Mouse (Mus musculus) CH12.LX (cell line): Measurements from ENCODE around the gene Pnldc1. TPM values are rescaled to one million over a fixed set of nuclear protein-coding genes. Genes with fewer than 3 reads are reported as not detected.

Experiments
- DNase-seq: peaks from one replicate; pipeline ENCODE4 v3.0.0-alpha.2; 2013; ENCODE audit errors: extremely low read depth
- H3K27ac ChIP-seq: 2 replicates; pipeline ENCODE4 v1.5.1; 2012; ENCODE audit warnings: low read depth, mild to moderate bottlenecking, control low read depth, moderate library complexity; ENCODE audit not compliant: insufficient read depth
- H3K27me3 ChIP-seq: replicated peaks from 2 replicates; pipeline ENCODE3; 2012; ENCODE audit warnings: inconsistent platforms
- H3K36me3 ChIP-seq, 2 experiments: replicated peaks in 1 of 2; 2 replicates each; pipeline versions ENCODE3 to v1.6.1; 2012; ENCODE audit warnings: inconsistent platforms in 1 of 2, low read length in 1 of 2, mild to moderate bottlenecking in 1 of 2, mixed read lengths in 1 of 2, moderate library complexity in 1 of 2; ENCODE audit not compliant: control insufficient read depth in 1 of 2, insufficient read depth in 1 of 2
- H3K4me1 ChIP-seq, 2 experiments: 2 replicates each; pipeline ENCODE4 v1.6.1; 2012; ENCODE audit warnings: inconsistent platforms in 1 of 2, moderate library complexity in 1 of 2; ENCODE audit not compliant: insufficient read depth in 2 of 2, control insufficient read depth in 1 of 2
- H3K4me2 ChIP-seq: 2 replicates; pipeline ENCODE4 v1.6.1; 2012; ENCODE audit warnings: low read depth, mild to moderate bottlenecking, control low read depth; ENCODE audit not compliant: poor library complexity, insufficient read depth, severe bottlenecking
- H3K4me3 ChIP-seq, 3 experiments: fragments of 150-350 bp in 1 of 3; sonication (generic) in 1 of 3; replicated peaks in 1 of 3; 2 replicates each; pipeline versions ENCODE3 to v1.5.1; 2011 to 2012; ENCODE audit warnings: low read depth in 2 of 3, low read length in 2 of 3, mild to moderate bottlenecking in 2 of 3, moderate library complexity in 2 of 3, control low read depth in 1 of 3, improper control_type of control experiment in 1 of 3, inconsistent platforms in 1 of 3, mixed read lengths in 1 of 3; ENCODE audit not compliant: poor library complexity in 1 of 3
- H3K79me2 ChIP-seq: replicated peaks from 2 replicates; pipeline ENCODE4 v1.6.1; 2012; ENCODE audit warnings: mild to moderate bottlenecking, moderate library complexity; ENCODE audit not compliant: control insufficient read depth, poor library complexity, insufficient read depth, severe bottlenecking; ENCODE audit errors: extremely low read depth
- H3K9ac ChIP-seq: 2 replicates; pipeline ENCODE4 v1.6.1; 2012; ENCODE audit warnings: low read depth, mild to moderate bottlenecking, control low read depth, moderate library complexity; ENCODE audit not compliant: insufficient read depth
- H3K9me3 ChIP-seq: replicated peaks from 2 replicates; pipeline ENCODE3; 2012; ENCODE audit warnings: low read length, inconsistent platforms, mixed read lengths
- CHD1 ChIP-seq: IDR thresholded peaks from 2 replicates; pipeline ENCODE4 v1.6.1; 2012; ENCODE audit warnings: low read depth, low read length, improper control_type of control experiment, inconsistent platforms
- CHD2 ChIP-seq: IDR thresholded peaks from 2 replicates; pipeline ENCODE4 v1.6.1; 2011; ENCODE audit warnings: low read length, improper control_type of control experiment
- CTCF ChIP-seq, 2 experiments: IDR thresholded peaks in 1 of 2; conservative IDR thresholded peaks in 1 of 2; 2 replicates each; pipeline ENCODE4 v1.5.1; 2011 to 2012; ENCODE audit warnings: low read depth in 2 of 2, low read length in 2 of 2, improper control_type of control experiment in 1 of 2, inconsistent platforms in 1 of 2, mild to moderate bottlenecking in 1 of 2, moderate library complexity in 1 of 2
- E2F4 ChIP-seq: IDR thresholded peaks from 2 replicates; pipeline ENCODE4 v1.6.1; 2011; ENCODE audit warnings: low read depth, low read length, improper control_type of control experiment; ENCODE audit not compliant: insufficient replicate concordance
- ELF1 ChIP-seq: IDR thresholded peaks from 2 replicates; pipeline ENCODE4 v1.6.1; 2014; ENCODE audit warnings: low read depth, mild to moderate bottlenecking, inconsistent platforms, low read length, improper control_type of control experiment
- EP300 ChIP-seq: IDR thresholded peaks from 2 replicates; pipeline ENCODE4 v1.6.1; 2011; ENCODE audit warnings: low read length, improper control_type of control experiment
- IRF4 ChIP-seq: IDR thresholded peaks from 2 replicates; pipeline ENCODE4 v1.6.1; 2014; ENCODE audit warnings: low read depth, mild to moderate bottlenecking, inconsistent platforms, low read length, improper control_type of control experiment
- JUN ChIP-seq: IDR thresholded peaks from 2 replicates; pipeline ENCODE4 v1.6.1; 2011; ENCODE audit warnings: low read depth, mild to moderate bottlenecking, low read length, improper control_type of control experiment, moderate library complexity; ENCODE audit not compliant: insufficient read depth
- KAT2A ChIP-seq: IDR thresholded peaks from 2 replicates; pipeline ENCODE4 v1.6.1; 2012; ENCODE audit warnings: low read length, improper control_type of control experiment, inconsistent platforms; ENCODE audit not compliant: insufficient replicate concordance
- MAFK ChIP-seq: IDR thresholded peaks from 2 replicates; pipeline ENCODE4 v1.6.1; 2011; ENCODE audit warnings: low read length, improper control_type of control experiment; ENCODE audit not compliant: insufficient replicate concordance
- MAX ChIP-seq: IDR thresholded peaks from 2 replicates; pipeline ENCODE4 v1.6.1; 2011; ENCODE audit warnings: low read length, improper control_type of control experiment
- MAZ ChIP-seq: IDR thresholded peaks from 2 replicates; pipeline ENCODE4 v1.6.1; 2012; ENCODE audit warnings: low read depth, mild to moderate bottlenecking, inconsistent platforms, low read length, improper control_type of control experiment, moderate library complexity
- MEF2A ChIP-seq: IDR thresholded peaks from 2 replicates; pipeline ENCODE4 v1.6.1; 2014; ENCODE audit warnings: low read depth, mild to moderate bottlenecking, inconsistent platforms, low read length, improper control_type of control experiment, borderline replicate concordance
- MYC ChIP-seq: IDR thresholded peaks from 2 replicates; pipeline ENCODE4 v1.6.1; 2011; ENCODE audit warnings: low read depth, mild to moderate bottlenecking, improper control_type of control experiment, low read length
- NELFE ChIP-seq: IDR thresholded peaks from 2 replicates; pipeline ENCODE4 v1.6.1; 2011; ENCODE audit warnings: low read depth, low read length, improper control_type of control experiment
- NRF1 ChIP-seq: IDR thresholded peaks from 2 replicates; pipeline ENCODE4 v1.6.1; 2014; ENCODE audit warnings: low read depth, mild to moderate bottlenecking, inconsistent platforms, low read length, improper control_type of control experiment, moderate library complexity
- PAX5 ChIP-seq: IDR thresholded peaks from 2 replicates; pipeline ENCODE4 v1.6.1; 2012; ENCODE audit warnings: low read length, inconsistent platforms, mixed read lengths
- POLR2A ChIP-seq: IDR thresholded peaks from 2 replicates; pipeline ENCODE4 v1.6.1; 2011; ENCODE audit warnings: low read depth, mild to moderate bottlenecking, improper control_type of control experiment, low read length
- POLR2AphosphoS2 ChIP-seq: IDR thresholded peaks from 2 replicates; pipeline ENCODE4 v1.6.1; 2011; ENCODE audit warnings: low read depth, low read length, improper control_type of control experiment
- TCF12 ChIP-seq: IDR thresholded peaks from 2 replicates; pipeline ENCODE4 v1.6.1; 2014; ENCODE audit warnings: low read depth, mild to moderate bottlenecking, inconsistent platforms, low read length, improper control_type of control experiment
- UBTF ChIP-seq: IDR thresholded peaks from 2 replicates; pipeline ENCODE4 v1.6.1; 2012; ENCODE audit warnings: low read depth, mild to moderate bottlenecking, inconsistent platforms, low read length, improper control_type of control experiment, moderate library complexity
- USF1 ChIP-seq: IDR thresholded peaks from 2 replicates; pipeline ENCODE4 v1.6.1; 2014; ENCODE audit warnings: low read depth, mild to moderate bottlenecking, inconsistent platforms, low read length, improper control_type of control experiment
- USF2 ChIP-seq: conservative IDR thresholded peaks from 2 replicates; pipeline ENCODE4 v1.6.1; 2011; ENCODE audit warnings: low read depth, low read length, improper control_type of control experiment
- ZC3H11A ChIP-seq: IDR thresholded peaks from 2 replicates; pipeline ENCODE4 v1.6.1; 2012; ENCODE audit warnings: low read depth, mild to moderate bottlenecking, inconsistent platforms, low read length, improper control_type of control experiment
- ZMIZ1 ChIP-seq: IDR thresholded peaks from 2 replicates; pipeline ENCODE4 v1.6.1; 2012; ENCODE audit warnings: low read depth, mild to moderate bottlenecking, inconsistent platforms, low read length, improper control_type of control experiment
- ZNF384 ChIP-seq: IDR thresholded peaks from 2 replicates; pipeline ENCODE4 v1.6.1; 2012; ENCODE audit warnings: low read depth, low read length, improper control_type of control experiment, inconsistent platforms
- dilution Hi-C: fragments of 300-500 bp; cut with MboI; formaldehyde crosslinking; loops from 2 replicates; pipeline ENCODE4 v1.14.3; 2020; ENCODE audit warnings: low sequenced_read_pairs; ENCODE audit not compliant: extremely low pct_unique_long_range_greater_than_20kb, extremely low pct_ligation_motif_present
- in situ Hi-C: fragments of 300-500 bp; cut with MboI; formaldehyde crosslinking; loops from 3 replicates; pipeline ENCODE4 v1.14.3; 2019; ENCODE audit warnings: low sequenced_read_pairs, low pct_ligation_motif_present, low pct_unique_long_range_greater_than_20kb, mixed read lengths
- polyA plus RNA-seq: library from polyadenylated mRNA; unstranded; fragments of >175 nt; gene quantifications from 2 replicates; pipeline ENCODE4 v1.2.1, GENCODE M21; 2012; ENCODE audit warnings: low read depth; ENCODE audit not compliant: insufficient read length
- total RNA-seq, 2 experiments: library from RNA; depleted of rRNA; stranded (reverse); fragments of 300-350 nt in 1 of 2; fragments of >200 nt in 1 of 2; gene quantifications; 2 replicates each; pipeline ENCODE4 v1.2.3; 2012 to 2014

Gene Pnldc1
- total and polyA plus RNA-seq, 3 experiments = 0.11 to 0.90 (median 0.25) TPM

- no peak for DNase-seq
- dilution Hi-C loops (no loop called here), in situ Hi-C loops (no loop called here)
- Histone ChIP-seq H3K36me3 (no peaks in the 10 kb centered on the region), H3K4me1 (no peaks in the 10 kb centered on the region), H3K9ac (no peak overlapping the region), H3K79me2 (no peaks in the 10 kb centered on the region), H3K9me3 (no peaks in the 10 kb centered on the region), H3K4me2 (no peak overlapping the region), H3K27me3 (no peaks in the 10 kb centered on the region), H3K4me3 (no peak overlapping the region), H3K27ac (no peak overlapping the region)
- no peak for TF ChIP-seq USF2
- no peak for TF ChIP-seq ELF1
- no peak for TF ChIP-seq MAZ
- no peak for TF ChIP-seq MAFK
- no peak for TF ChIP-seq POLR2A
- no peak for TF ChIP-seq POLR2AphosphoS2
- TF ChIP-seq NELFE = no peak
- no peak for TF ChIP-seq ZNF384
- no peak for TF ChIP-seq ZMIZ1
- no peak for TF ChIP-seq KAT2A
- no peak for TF ChIP-seq USF1
- TF ChIP-seq MAX = no peak
- TF ChIP-seq EP300 = no peak
- TF ChIP-seq CTCF (conservative IDR thresholded peaks at IDR 0.05 in 1 of 2, IDR thresholded peaks at IDR 0.05 in 1 of 2; ENCODE audit: low read depth in 2 of 2, low read length in 2 of 2) = no peak
- TF ChIP-seq MEF2A = no peak
- TF ChIP-seq E2F4 = no peak
- TF ChIP-seq UBTF = no peak
Measured at GRCm38 (mm10) chr17:12851689-12852088, 58.3 kb downstream of the Pnldc1 start.

GRCm38 (mm10) chr17:12849778-12850382 is 60.1 kb downstream of the Pnldc1 start:
- no peaks in the 10 kb centered on the region for H3K4me1 ChIP-seq
- no peaks in the 10 kb centered on the region for H3K27me3 ChIP-seq
- in situ Hi-C loops = no loop called here
- H3K4me2 ChIP-seq = no peak overlapping the region
- no peak for DNase-seq
- H3K27ac ChIP-seq = no peak overlapping the region
- H3K9ac ChIP-seq = no peak overlapping the region
- H3K36me3 ChIP-seq = no peaks in the 10 kb centered on the region
- dilution Hi-C loops = no loop called here
- H3K4me3 ChIP-seq = no peak overlapping the region
- H3K79me2 ChIP-seq = no peaks in the 10 kb centered on the region
- TF ChIP-seq NRF1 (no peak), IRF4 (no peak), JUN (no peak), CHD2 (no peak), MYC (no peak), KAT2A (no peak), PAX5 (no peak), ZNF384 (no peak), ZC3H11A (no peak), CTCF (conservative IDR thresholded peaks at IDR 0.05 in 1 of 2, IDR thresholded peaks at IDR 0.05 in 1 of 2; ENCODE audit: low read depth in 2 of 2, low read length in 2 of 2) (no peak), POLR2A (no peak), MAZ (no peak), CHD1 (no peak), MEF2A (no peak), MAFK (no peak), TCF12 (no peak)
- no peaks in the 10 kb centered on the region for H3K9me3 ChIP-seq
